Mouse (Mus musculus): ENCODE results near the gene Taf6.

DNA sequence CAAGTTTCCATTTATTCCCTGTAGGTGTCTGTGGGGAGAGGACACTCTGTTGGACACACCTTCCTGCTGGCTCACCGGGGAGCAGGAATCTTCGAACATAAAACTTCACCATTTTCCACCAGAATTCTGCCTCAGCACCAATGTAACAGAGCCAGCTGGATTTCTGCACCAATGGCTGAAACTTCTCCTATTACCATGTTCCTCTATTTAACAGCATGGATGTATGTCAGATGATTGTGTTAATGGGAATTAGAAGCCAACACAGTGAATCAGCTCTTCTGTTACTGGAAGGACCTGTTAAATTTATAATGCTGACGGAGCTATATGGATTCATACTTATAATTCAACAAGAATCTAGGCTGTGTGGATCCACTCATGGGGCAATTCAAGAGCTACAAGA, 42.3 kb upstream of the Taf6 start:
- TF ChIP-seq CTCF (IDR thresholded peaks at IDR 0.05) (no peak), EP300 (IDR thresholded peaks at IDR 0.05; ENCODE audit: insufficient read depth, low read depth, low read length) (no peak), POLR2A (IDR thresholded peaks at IDR 0.05; ENCODE audit: insufficient read depth, low read depth, low read length) (no peak)

Measured in heart, adult 2 months (tissue).